Mouse (Mus musculus) heart, adult 2 months (tissue): ENCODE measurements around the gene Osbpl10.

ENCODE experiments used
- EP300 ChIP-seq: fragments of 200-500 bp; IDR thresholded peaks from 2 replicates; pipeline ENCODE4 v1.6.1; 2011; ENCODE audit warnings: low read depth, low read length, control low read depth; ENCODE audit not compliant: insufficient read depth
- POLR2A ChIP-seq: fragments of 200-500 bp; IDR thresholded peaks from 2 replicates; pipeline ENCODE4 v1.6.1; 2011; ENCODE audit warnings: mild to moderate bottlenecking, low read depth, low read length, control low read depth; ENCODE audit not compliant: insufficient read depth

DNA sequence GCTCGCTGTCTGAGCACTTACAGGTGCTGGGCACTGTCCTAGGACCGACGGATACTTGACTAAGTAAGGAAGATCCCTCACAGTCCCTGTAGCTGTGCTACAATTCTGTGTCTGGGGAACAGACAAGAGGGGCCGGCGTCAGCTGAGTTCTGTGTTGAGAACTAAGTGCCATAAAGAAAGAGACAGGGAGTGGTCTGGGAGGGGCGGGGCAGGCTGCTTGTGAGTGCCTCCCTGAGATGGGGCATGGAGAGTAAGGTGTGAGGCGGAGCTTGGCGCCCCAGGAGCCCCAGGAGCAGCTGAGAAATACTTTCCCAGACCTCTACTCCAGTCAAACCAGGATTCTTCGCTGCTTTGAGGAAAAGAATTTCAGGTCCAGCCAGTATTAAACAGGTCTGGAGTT lies 239.6 kb downstream of the Osbpl10 start:
- no peak for TF ChIP-seq EP300
- no peak for TF ChIP-seq POLR2A
